Mouse (Mus musculus): ENCODE measurements around the gene Slc16a8.

DNA sequence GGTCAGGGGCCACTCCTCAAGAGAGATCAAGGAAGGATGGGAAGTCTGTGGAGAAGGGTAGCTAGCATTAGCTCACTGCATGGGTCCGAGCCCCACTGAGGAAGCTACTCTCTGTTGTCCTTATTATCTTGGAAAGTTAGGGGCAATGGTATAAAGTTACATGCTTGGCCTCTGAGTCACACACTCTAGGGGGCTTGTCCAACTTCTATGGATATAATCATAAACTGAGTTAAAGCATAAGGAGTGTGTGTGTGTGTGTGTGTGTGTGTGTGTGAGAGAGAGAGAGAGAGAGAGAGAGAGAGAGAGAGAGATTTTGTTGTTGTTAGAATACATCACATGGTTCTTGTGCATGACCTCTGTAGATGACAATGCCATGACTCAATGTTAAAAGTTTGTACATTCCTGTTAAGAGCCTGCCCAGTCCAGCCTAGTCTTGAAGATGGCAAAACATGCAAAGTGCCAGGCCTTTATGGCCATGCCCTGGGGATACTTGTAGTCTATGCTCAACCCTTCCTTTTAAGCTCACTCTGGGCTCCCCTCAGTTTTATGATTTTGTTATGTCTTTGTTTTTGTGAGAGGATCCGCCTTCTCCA, 45.1 kb upstream of the Slc16a8 start:
- TF ChIP-seq EP300 (IDR thresholded peaks at IDR 0.05; ENCODE audit: low read depth), result no peak
- no peak for TF ChIP-seq CTCF (IDR thresholded peaks at IDR 0.05; ENCODE audit: low read depth)
